Mouse (Mus musculus) small intestine, adult 2 months (tissue): ENCODE measurements around the gene Ccdc151. TPM values are rescaled to one million over a fixed set of nuclear protein-coding genes. Genes with fewer than 3 reads are reported as not detected.

Experiments
- H3K27ac ChIP-seq: fragments of 200-500 bp; 2 replicates; pipeline ENCODE4 v1.5.1; 2012; ENCODE audit warnings: low read depth, low read length, control low read depth, inconsistent platforms; ENCODE audit not compliant: insufficient read depth
- H3K27me3 ChIP-seq: fragments of 200-500 bp; 2 replicates; pipeline ENCODE4 v1.6.1; 2012; ENCODE audit warnings: mild to moderate bottlenecking, moderate library complexity, low read length, inconsistent platforms; ENCODE audit not compliant: control insufficient read depth, insufficient read depth
- H3K36me3 ChIP-seq: fragments of 200-500 bp; 2 replicates; pipeline ENCODE4 v1.6.1; 2012; ENCODE audit warnings: mild to moderate bottlenecking, low read length, control low read depth, inconsistent platforms; ENCODE audit not compliant: control insufficient read depth, insufficient read depth
- H3K4me1 ChIP-seq: fragments of 200-500 bp; 2 replicates; pipeline ENCODE4 v1.6.1; 2012; ENCODE audit warnings: low read length, inconsistent platforms, mixed read lengths; ENCODE audit not compliant: control insufficient read depth, insufficient read depth, insufficient read length
- H3K4me3 ChIP-seq: fragments of 200-500 bp; 2 replicates; pipeline ENCODE4 v1.5.1; 2012; ENCODE audit warnings: low read depth, mild to moderate bottlenecking, control low read depth, inconsistent platforms, low read length, moderate library complexity
- CTCF ChIP-seq: fragments of 200-500 bp; IDR thresholded peaks from 2 replicates; pipeline ENCODE4 v1.5.1; 2012; ENCODE audit warnings: low read depth, mild to moderate bottlenecking, control low read depth, inconsistent platforms, low read length, moderate library complexity, mixed read lengths; ENCODE audit not compliant: insufficient replicate concordance, insufficient read length; ENCODE audit errors: extremely low read depth
- POLR2A ChIP-seq: fragments of 200-500 bp; IDR thresholded peaks from 2 replicates; pipeline ENCODE4 v1.6.1; 2012; ENCODE audit warnings: low read depth, mild to moderate bottlenecking, control low read depth, inconsistent platforms, low read length, moderate library complexity
- WGBS: fragments of 180-500 bp; shearing (Covaris S2); methylation state at CpG from one replicate; pipeline ENCODE4 v1.1.7; 2018; 5-methylcytosine and 5-hydroxymethylcytosine counted together
- polyA plus RNA-seq: library from polyadenylated mRNA; depleted of rRNA; stranded (reverse); fragments of >200 nt; gene quantifications from 2 replicates; pipeline ENCODE4 v1.2.3, GENCODE M21; 2012

Gene Ccdc151
- polyA plus RNA-seq, 1 experiment, result not detected

DNA sequence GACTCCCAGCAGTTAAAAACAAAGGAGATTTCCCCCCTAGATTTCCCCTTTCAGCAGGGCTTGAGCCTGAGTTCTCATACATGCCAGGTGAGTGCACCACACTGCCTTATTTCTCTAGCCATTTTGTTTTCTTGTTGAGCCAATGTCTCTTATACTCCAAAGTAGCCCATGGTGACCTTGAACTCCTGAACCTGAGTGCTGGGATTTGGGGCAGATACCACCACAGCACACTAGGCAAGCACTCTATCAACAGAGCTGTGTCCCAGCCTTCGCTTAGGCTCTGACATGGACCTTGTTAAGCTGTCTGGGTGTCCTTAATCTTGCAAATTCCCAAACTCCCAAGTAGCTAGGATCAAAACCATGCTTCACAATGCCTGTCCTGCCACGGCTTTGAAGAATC, 39.4 kb upstream of the Ccdc151 start:
- Histone ChIP-seq H3K27me3 (no peaks in the 10 kb centered on the region), H3K27ac (no peak overlapping the region), H3K36me3 (no peaks in the 10 kb centered on the region), H3K4me3 (no peak overlapping the region), H3K4me1 (no peaks in the 10 kb centered on the region)
- 68% methylated on average over 2 of the region's 2 CpGs for WGBS
- TF ChIP-seq CTCF (no peak), POLR2A (no peak)

GRCm38 (mm10) chr9:22037826-22038225, 35.4 kb upstream of the Ccdc151 start:
- Histone ChIP-seq H3K36me3 (no peaks in the 10 kb centered on the region), H3K27me3 (no peaks in the 10 kb centered on the region), H3K27ac (no peak overlapping the region), H3K4me3 (no peak overlapping the region), H3K4me1 (no peaks in the 10 kb centered on the region)
- WGBS, result 34% methylated on average over 10 of the region's 10 CpGs
- no peak for TF ChIP-seq POLR2A
- TF ChIP-seq CTCF, result no peak

DNA sequence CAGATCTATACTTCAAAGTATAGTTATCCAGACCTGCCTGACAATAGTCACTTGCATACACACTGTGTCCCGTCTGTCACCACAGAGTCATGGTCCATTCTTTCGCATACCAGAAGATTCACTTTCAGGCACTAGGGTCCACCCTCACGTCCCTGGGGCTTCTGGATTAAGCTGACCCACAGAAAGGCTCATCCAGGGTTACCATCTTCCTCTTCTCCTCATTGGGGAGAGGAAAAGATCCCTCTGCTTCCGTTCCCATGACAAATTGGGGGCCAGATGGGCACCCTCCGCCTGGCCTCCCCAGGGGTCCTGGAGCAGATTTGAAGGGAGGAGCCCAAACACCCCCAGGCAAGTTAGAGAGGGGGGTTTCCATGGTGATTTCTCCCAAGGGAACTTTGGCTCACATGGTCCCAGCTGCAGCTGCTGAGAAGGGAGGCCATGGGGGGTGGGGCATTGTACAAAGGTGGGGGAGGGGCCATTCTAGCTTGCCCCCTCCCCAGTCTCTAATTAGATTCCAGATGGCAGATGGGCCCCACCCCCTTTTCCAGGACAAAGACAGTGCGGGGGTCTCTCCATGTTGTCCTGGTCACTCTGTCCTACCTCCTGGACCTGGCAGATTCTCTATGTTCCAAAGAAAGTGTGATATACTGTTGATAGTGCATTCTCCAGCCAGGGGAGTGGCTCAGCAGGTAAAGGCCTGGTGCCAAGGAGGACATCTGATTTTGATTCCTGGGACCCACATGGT, 33.0 kb upstream of the Ccdc151 start:
- no peaks in the 10 kb centered on the region for H3K4me1 ChIP-seq
- no peak overlapping the region for H3K27ac ChIP-seq
- no peaks in the 10 kb centered on the region for H3K27me3 ChIP-seq
- H3K36me3 ChIP-seq, result no peaks in the 10 kb centered on the region
- WGBS, result 72% methylated on average over 6 of the region's 6 CpGs
- no peak for TF ChIP-seq CTCF
- no peak for TF ChIP-seq POLR2A
- H3K4me3 ChIP-seq, result no peak overlapping the region

- no peaks in the 10 kb centered on the region for H3K4me1 ChIP-seq
- no peaks in the 10 kb centered on the region for H3K36me3 ChIP-seq
- WGBS, result 93% methylated on average over 9 of the region's 9 CpGs
- no peak overlapping the region for H3K4me3 ChIP-seq
- H3K27me3 ChIP-seq, result no peaks in the 10 kb centered on the region
- TF ChIP-seq POLR2A (no peak), CTCF (no peak)
- H3K27ac ChIP-seq, result no peak overlapping the region
Measured at GRCm38 (mm10) chr9:22030386-22030785, 28.0 kb upstream of the Ccdc151 start.

GRCm38 (mm10) chr9:22028467-22028866, 26.0 kb upstream of the Ccdc151 start:
- no peaks in the 10 kb centered on the region for H3K36me3 ChIP-seq
- H3K4me3 ChIP-seq, result no peak overlapping the region
- no peaks in the 10 kb centered on the region for H3K4me1 ChIP-seq
- H3K27me3 ChIP-seq, result no peaks in the 10 kb centered on the region
- no peak overlapping the region for H3K27ac ChIP-seq
- 37% methylated on average over 7 of the region's 7 CpGs for WGBS
- TF ChIP-seq CTCF (no peak), POLR2A (no peak)

DNA sequence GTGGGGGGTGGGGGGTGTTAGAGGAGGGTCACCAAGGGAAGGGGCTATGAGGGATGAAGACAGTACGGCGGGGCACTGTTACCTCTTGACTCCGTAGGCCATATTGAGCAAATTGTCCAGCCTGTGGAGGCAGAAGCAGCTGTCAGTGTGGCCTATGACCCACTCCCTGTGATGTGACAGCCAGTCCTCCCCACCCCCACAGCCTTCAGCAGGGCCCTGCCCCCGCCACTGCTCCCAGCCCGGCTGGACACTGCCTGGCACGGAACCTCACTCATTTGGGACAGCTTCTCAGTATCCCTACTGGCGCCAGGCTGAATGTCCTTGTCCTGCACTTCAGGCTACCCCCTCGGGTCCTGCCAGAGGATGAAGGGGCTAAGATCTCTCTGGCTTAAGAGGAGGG, 22.2 kb upstream of the Ccdc151 start:
- no peaks in the 10 kb centered on the region for H3K4me1 ChIP-seq

DNA sequence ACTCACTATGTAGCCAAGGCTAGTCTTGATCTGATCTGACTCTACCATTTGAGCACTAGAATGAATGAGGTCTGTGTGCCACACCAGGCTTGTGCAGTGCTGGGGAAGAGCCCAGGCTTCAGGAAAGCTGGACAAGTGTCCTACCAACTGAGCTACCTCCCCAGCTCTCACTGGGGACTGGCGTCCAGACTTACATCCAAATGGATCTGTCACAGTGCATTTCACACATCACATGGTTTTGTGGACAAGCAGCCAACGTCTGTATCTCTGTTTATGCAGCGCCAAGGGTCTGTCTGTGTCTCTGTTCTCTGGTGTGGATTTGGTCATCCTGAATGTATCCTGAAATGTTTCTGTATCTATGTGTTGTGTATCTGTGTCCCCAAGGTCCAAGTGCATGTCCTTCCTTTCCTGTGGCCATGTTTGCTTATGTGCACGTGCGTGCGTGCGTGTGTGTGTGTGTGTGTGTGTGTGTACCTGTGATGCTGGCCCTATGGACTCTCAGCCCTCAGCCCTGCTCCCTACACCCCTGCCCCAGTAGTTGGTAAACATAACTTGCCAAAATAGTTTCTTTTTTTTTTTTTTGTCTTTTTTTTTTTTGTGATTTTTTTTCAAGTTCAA, 14.9 kb upstream of the Ccdc151 start:
- Histone ChIP-seq H3K4me3 (no peak overlapping the region), H3K4me1 (no peaks in the 10 kb centered on the region), H3K36me3 (peaks cover 18% of the 10 kb centered on the region), H3K27ac (no peak overlapping the region), H3K27me3 (no peaks in the 10 kb centered on the region)
- no peak for TF ChIP-seq CTCF
- WGBS, result 65% methylated on average over 7 of the region's 7 CpGs

More for the DNA sequence above, 22.2 kb upstream of the Ccdc151 start:
- no peaks in the 10 kb centered on the region for H3K27me3 ChIP-seq
- H3K36me3 ChIP-seq, result no peaks in the 10 kb centered on the region
- TF ChIP-seq CTCF, result no peak
- H3K27ac ChIP-seq, result no peak overlapping the region
- H3K4me3 ChIP-seq, result no peak overlapping the region
- 64% methylated on average over 8 of the region's 8 CpGs for WGBS
